Mouse (Mus musculus) olfactory bulb, adult 2 months (tissue): ENCODE results near the gene Mtrf1l.

Experiments
- CTCF ChIP-seq: fragments of 200-500 bp; IDR thresholded peaks from 2 replicates; pipeline ENCODE4 v1.5.1; 2012; ENCODE audit warnings: low read depth, mild to moderate bottlenecking, low read length, moderate library complexity; ENCODE audit not compliant: insufficient read depth
- POLR2A ChIP-seq: fragments of 200-500 bp; IDR thresholded peaks from 2 replicates; pipeline ENCODE4 v1.6.1; 2012; ENCODE audit warnings: mild to moderate bottlenecking, low read depth, low read length, moderate library complexity; ENCODE audit not compliant: insufficient read depth

DNA sequence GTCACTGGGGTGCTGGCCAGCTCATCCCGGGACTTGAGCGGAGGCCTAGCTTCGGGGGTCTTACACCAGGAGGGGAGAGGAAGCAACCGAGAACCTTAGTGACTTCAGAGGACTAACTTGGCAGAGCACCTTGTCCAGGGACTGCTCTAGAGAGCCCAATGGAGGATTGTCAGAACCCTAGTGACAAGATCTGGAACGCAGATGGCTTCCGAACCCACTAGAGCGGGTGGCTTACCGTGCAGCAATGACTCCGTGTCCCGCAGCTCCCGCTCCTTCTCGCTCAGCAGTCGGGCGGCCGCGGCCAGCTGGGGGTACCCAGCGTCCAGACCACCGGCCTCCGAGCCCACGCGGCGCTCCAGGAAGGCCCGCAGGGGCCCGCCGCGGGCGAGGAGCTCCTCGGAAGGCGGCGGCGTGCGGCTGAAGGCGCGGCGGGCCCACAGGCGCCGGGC, 395 bp downstream of the Mtrf1l start:
- no peak for TF ChIP-seq POLR2A
- TF ChIP-seq CTCF = no peak
